Mouse (Mus musculus): Measurements from ENCODE around the gene Dnajc3.

- TF ChIP-seq CTCF (conservative IDR thresholded peaks at IDR 0.05; ENCODE audit: insufficient read depth, insufficient read length, low read depth, low read length) (no peak), POLR2A (IDR thresholded peaks at IDR 0.05; ENCODE audit: low read depth, low read length) (no peak)
Observed at GRCm38 (mm10) chr14:118984161-118984560, 46.4 kb downstream of the Dnajc3 start.

Data from kidney, adult 2 months (tissue).